Mouse (Mus musculus): ENCODE data around the gene Slc22a5.

- no peak for TF ChIP-seq CTCF (IDR thresholded peaks at IDR 0.05)
- no peak for TF ChIP-seq POLR2A (IDR thresholded peaks at IDR 0.05; ENCODE audit: insufficient read depth, low read depth, low read length)
Measured at GRCm38 (mm10) chr11:53918851-53919250, 27.4 kb upstream of the Slc22a5 start.
